Mouse (Mus musculus): ENCODE measurements around the gene Olfr307. TPM values are rescaled to one million over a fixed set of nuclear protein-coding genes. Genes with fewer than 3 reads are reported as not detected.

The Olfr307 gene
- polyA plus RNA-seq, 1 experiment from 2014 or later: not detected

Small RNA genes lying within 50 kb of the gene (microRNA-seq; reads per million reads assigned to microRNA genes)
- gene Gm23192 (ENCODE audit: borderline number of aligned reads): not detected

Other genes starting within 250 kb of the Olfr307 start
- not detected in 2 replicates for gene Vmn2r75, start 165.8 kb downstream of the Olfr307 start, polyA plus RNA-seq (2015; fragmentation: Nextera tagmentation; extraction: Ambion mirVana)
- gene Vmn2r76, start 91.3 kb downstream of the Olfr307 start, polyA plus RNA-seq (2015; fragmentation: Nextera tagmentation; extraction: Ambion mirVana): not detected in 2 replicates
- gene Olfr310, start 60.4 kb downstream of the Olfr307 start, polyA plus RNA-seq (2015; fragmentation: Nextera tagmentation; extraction: Ambion mirVana): 0.12 TPM in 1 of 2 replicates, not detected in the other
- 0.08 and 0.17 TPM in 2 replicates for gene Olfr309, start 23.9 kb downstream of the Olfr307 start, polyA plus RNA-seq (2015; fragmentation: Nextera tagmentation; extraction: Ambion mirVana)
- gene Olfr308, start 12.0 kb downstream of the Olfr307 start, polyA plus RNA-seq (2015; fragmentation: Nextera tagmentation; extraction: Ambion mirVana): not detected in 2 replicates
- gene Olfr305, start 29.3 kb upstream of the Olfr307 start, polyA plus RNA-seq (2015; fragmentation: Nextera tagmentation; extraction: Ambion mirVana): not detected in 2 replicates
- not detected in 2 replicates for gene Olfr304, start 49.1 kb upstream of the Olfr307 start, polyA plus RNA-seq (2015; fragmentation: Nextera tagmentation; extraction: Ambion mirVana)
- gene Olfr303, start 60.2 kb upstream of the Olfr307 start, polyA plus RNA-seq (2015; fragmentation: Nextera tagmentation; extraction: Ambion mirVana): not detected in 2 replicates
- gene Olfr301, start 66.3 kb upstream of the Olfr307 start, polyA plus RNA-seq (2015; fragmentation: Nextera tagmentation; extraction: Ambion mirVana): 0.08 and 0.13 TPM in 2 replicates
- 0.19 TPM in 1 of 2 replicates, not detected in the other for gene Olfr299, start 122.3 kb upstream of the Olfr307 start, polyA plus RNA-seq (2015; fragmentation: Nextera tagmentation; extraction: Ambion mirVana)
- 0.43 TPM in 1 of 2 replicates, not detected in the other for gene Olfr298, start 154.9 kb upstream of the Olfr307 start, polyA plus RNA-seq (2015; fragmentation: Nextera tagmentation; extraction: Ambion mirVana)
- gene Olfr297, start 182.4 kb upstream of the Olfr307 start, polyA plus RNA-seq (2015; fragmentation: Nextera tagmentation; extraction: Ambion mirVana): not detected in 2 replicates
- gene Olfr295, start 246.3 kb upstream of the Olfr307 start, polyA plus RNA-seq (2015; fragmentation: Nextera tagmentation; extraction: Ambion mirVana): 0.07 TPM in 2 replicates